Mouse (Mus musculus): ENCODE measurements around the gene Crygd.

The Crygd gene

DNA sequence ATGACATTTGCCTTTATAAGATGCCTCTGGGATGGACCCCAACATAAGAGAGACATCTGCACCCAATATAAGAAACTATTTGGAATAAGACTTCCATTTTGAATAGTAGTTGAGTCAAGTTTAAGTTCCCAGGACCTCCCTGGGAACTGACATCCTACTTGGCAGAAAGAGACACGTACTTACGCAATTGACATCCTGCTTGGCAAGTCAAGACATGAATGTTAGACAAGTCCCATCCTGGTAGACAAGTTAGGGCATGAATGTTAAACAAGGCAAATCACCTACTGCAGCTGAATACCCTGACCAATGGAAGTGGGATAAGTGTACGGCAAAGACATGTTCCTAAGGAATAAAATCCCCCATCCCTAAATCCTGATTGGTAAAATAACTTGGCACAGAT is 21.4 kb downstream of the Crygd start:
- no peak for DNase-seq

GRCm38 (mm10) chr1:65040806-65041205 is 22.4 kb downstream of the Crygd start:
- no peak for DNase-seq

- DNase-seq = no peak
Measured at GRCm38 (mm10) chr1:65039679-65040078, 23.6 kb downstream of the Crygd start.

GRCm38 (mm10) chr1:65037542-65037941 is 25.7 kb downstream of the Crygd start:
- DNase-seq = no peak

GRCm38 (mm10) chr1:65035513-65035912 is 27.7 kb downstream of the Crygd start:
- DNase-seq = no peak

DNA sequence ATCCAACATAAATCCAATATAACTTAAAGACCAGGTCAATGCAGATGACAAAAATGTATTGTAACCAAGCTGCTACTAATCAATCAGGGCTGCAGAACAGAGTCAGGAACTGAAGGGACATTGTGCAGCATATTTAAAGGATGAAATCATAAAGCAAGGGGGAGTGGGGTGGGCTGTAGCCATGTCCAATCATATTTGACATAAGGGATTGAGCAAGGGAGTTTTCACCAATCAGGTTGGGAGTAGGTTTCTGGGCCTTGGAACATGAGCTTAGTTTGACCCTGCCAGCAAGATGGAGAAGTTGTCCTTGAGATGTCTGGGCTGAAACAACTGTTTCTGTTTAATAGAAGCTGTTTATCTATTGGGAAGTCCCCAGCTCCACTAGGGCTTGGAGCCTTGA is 30.6 kb downstream of the Crygd start, which contains the start of gene Akr1cl:
Gene Akr1cl (minus strand): TSS at position 119 of the 400 bp plus-strand sequence.
- DNase-seq = no peak

DNA sequence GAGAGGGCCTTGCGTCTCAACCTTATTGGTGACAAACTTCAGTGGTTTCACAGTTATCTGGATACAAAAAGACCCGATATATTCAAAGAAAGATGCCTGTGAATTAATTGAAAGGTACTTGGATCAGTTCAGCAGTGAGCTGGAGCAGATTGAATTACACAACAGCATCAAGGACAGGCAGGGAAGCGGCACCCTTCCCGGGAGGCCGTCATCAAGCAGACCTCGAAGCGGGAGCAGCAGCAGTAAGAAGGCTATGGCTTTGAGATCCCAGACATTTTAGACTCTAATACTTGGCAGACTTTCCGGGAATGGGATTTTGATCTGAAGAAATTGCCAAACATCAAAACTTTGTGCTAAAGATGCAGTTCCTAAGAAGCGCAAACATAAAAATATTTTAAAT is 35.0 kb downstream of the Crygd start:
- no peak for DNase-seq

GRCm38 (mm10) chr1:65012726-65013125 is 50.5 kb downstream of the Crygd start:
- no peak for DNase-seq
